Mouse (Mus musculus) adrenal gland, postnatal 10 days (tissue): Measurements from ENCODE around the gene Zbtb11. TPM values are rescaled to one million over a fixed set of nuclear protein-coding genes. Genes with fewer than 3 reads are reported as not detected.

Experiments
- DNase-seq: peaks from one replicate; pipeline ENCODE4 v3.0.0; 2021; ENCODE audit warnings: mixed read lengths
- total RNA-seq, 2 experiments: library from RNA; stranded (reverse); gene quantifications; 2 replicates each; pipeline ENCODE4 v1.2.3; 2021

Gene Zbtb11
- total RNA-seq, 2 experiments from 2014 or later = 17.0 to 17.7 TPM

GRCm38 (mm10) chr16:55969147-55969546 is 4.5 kb upstream of the Zbtb11 start:
- peak; percentile 60 for DNase-seq

- no peak for DNase-seq
These were observed 3.3 kb upstream of the Zbtb11 start for GRCm38 (mm10) chr16:55970416-55970815.

GRCm38 (mm10) chr16:55971735-55972615 is 1.7 kb upstream of the Zbtb11 start:
- no peak for DNase-seq

GRCm38 (mm10) chr16:55972626-55973201 is 969 bp upstream of the Zbtb11 start:
- DNase-seq = no peak

GRCm38 (mm10) chr16:55974256-55974902 is 696 bp downstream of the Zbtb11 start:
- peak; percentile 97 for DNase-seq

- DNase-seq = peak; percentile 58
These were observed 1.2 kb downstream of the Zbtb11 start for GRCm38 (mm10) chr16:55974903-55975285.

- DNase-seq = no peak
These were observed 12.3 kb downstream of the Zbtb11 start for GRCm38 (mm10) chr16:55986001-55986400.

GRCm38 (mm10) chr16:55990311-55990710 is 16.6 kb downstream of the Zbtb11 start:
- DNase-seq = no peak

GRCm38 (mm10) chr16:55994235-55994634 is 20.6 kb downstream of the Zbtb11 start:
- no peak for DNase-seq

GRCm38 (mm10) chr16:56006798-56007197 is 33.1 kb downstream of the Zbtb11 start:
- DNase-seq = no peak

GRCm38 (mm10) chr16:56008862-56009261 is 35.2 kb downstream of the Zbtb11 start:
- no peak for DNase-seq

GRCm38 (mm10) chr16:56012789-56013743 is 39.4 kb downstream of the Zbtb11 start:
- DNase-seq = no peak

GRCm38 (mm10) chr16:56014076-56014475 is 40.4 kb downstream of the Zbtb11 start:
- DNase-seq = no peak

- DNase-seq = no peak
These were observed 46.0 kb downstream of the Zbtb11 start for GRCm38 (mm10) chr16:56019660-56020059.

GRCm38 (mm10) chr16:56027854-56028629 is 54.4 kb downstream of the Zbtb11 start:
- no peak for DNase-seq

- DNase-seq = peak; percentile 78
These were observed 55.3 kb downstream of the Zbtb11 start for GRCm38 (mm10) chr16:56028722-56029551.

GRCm38 (mm10) chr16:56029661-56030082 is 56.0 kb downstream of the Zbtb11 start, which contains the start of gene Pcnp:
Pcnp (minus strand) TSS chr16:56029739.
- DNase-seq = peak; percentile 98

GRCm38 (mm10) chr16:56034566-56034965 is 60.9 kb downstream of the Zbtb11 start:
- no peak for DNase-seq

- no peak for DNase-seq
These were observed 62.8 kb downstream of the Zbtb11 start for GRCm38 (mm10) chr16:56036501-56036900.
